Mouse (Mus musculus) forebrain, embryonic 14.5 days (tissue): ENCODE data around the gene Gm29735. TPM values are rescaled to one million over a fixed set of nuclear protein-coding genes. Genes with fewer than 3 reads are reported as not detected.
"Not testable (repeated sequence)": the region's sequence is repeated elsewhere in the genome, so short reads cannot be mapped to it uniquely, and the experiment has no call there.

ENCODE experiments used
- ATAC-seq: fragments of 200-750 bp; cut with Nextera tagmentation; 2 replicates; pipeline ENCODE4 v1.8.0; 2017; ENCODE audit warnings: mild to moderate bottlenecking, moderate library complexity
- DNase-seq: peaks from one replicate; pipeline ENCODE4 v3.0.0-alpha.2; 2015; ENCODE audit warnings: low spot score
- H3K27ac ChIP-seq: fragments of 300-500 bp; sonication (generic); 2 replicates; pipeline ENCODE4 v1.5.1; 2014; ENCODE audit warnings: low read depth, mild to moderate bottlenecking, control low read depth, low read length, moderate library complexity
- H3K27me3 ChIP-seq: fragments of 300-500 bp; sonication (generic); replicated peaks from 2 replicates; pipeline ENCODE4 v1.6.1; 2014; ENCODE audit warnings: low read length, control low read depth, mixed read lengths; ENCODE audit not compliant: control insufficient read depth, insufficient read depth
- H3K36me3 ChIP-seq: fragments of 300-500 bp; sonication (generic); 2 replicates; pipeline ENCODE4 v1.6.1; 2014; ENCODE audit warnings: low read length, control low read depth; ENCODE audit not compliant: control insufficient read depth, insufficient read depth
- H3K4me1 ChIP-seq: fragments of 300-500 bp; sonication (generic); 2 replicates; pipeline ENCODE4 v1.6.1; 2014; ENCODE audit warnings: antibody characterized with exemption, low read length, control low read depth; ENCODE audit not compliant: control insufficient read depth, insufficient read depth
- H3K4me2 ChIP-seq: fragments of 300-500 bp; sonication (generic); 2 replicates; pipeline ENCODE4 v1.6.1; 2014; ENCODE audit warnings: mild to moderate bottlenecking, control low read depth, low read length
- H3K4me3 ChIP-seq: fragments of 300-500 bp; sonication (generic); 2 replicates; pipeline ENCODE4 v1.5.1; 2014; ENCODE audit warnings: low read depth, low read length, control low read depth
- H3K9ac ChIP-seq: fragments of 300-500 bp; sonication (generic); 2 replicates; pipeline ENCODE4 v1.6.1; 2014; ENCODE audit warnings: mild to moderate bottlenecking, low read length, control low read depth, moderate library complexity
- H3K9me3 ChIP-seq: fragments of 300-500 bp; sonication (generic); replicated peaks from 2 replicates; pipeline ENCODE4 v1.6.1; 2016; ENCODE audit warnings: low read length, control low read depth, mixed read lengths; ENCODE audit not compliant: control insufficient read depth
- WGBS: fragments of 180-500 bp; shearing (Covaris S2); extraction: QIAGEN DNeasy Blood & Tissue Kit; methylation state at CpG from one replicate; pipeline ENCODE4 v1.1.7; 2014; 5-methylcytosine and 5-hydroxymethylcytosine counted together
- polyA plus RNA-seq: library from polyadenylated mRNA; unstranded; fragments of >200 nt; fragmentation: Nextera tagmentation; extraction: Ambion mirVana; gene quantifications from 2 replicates; pipeline ENCODE4 v1.2.1, GENCODE M21; 2014

The Gm29735 gene
- not detected in 2 replicates for polyA plus RNA-seq

DNA sequence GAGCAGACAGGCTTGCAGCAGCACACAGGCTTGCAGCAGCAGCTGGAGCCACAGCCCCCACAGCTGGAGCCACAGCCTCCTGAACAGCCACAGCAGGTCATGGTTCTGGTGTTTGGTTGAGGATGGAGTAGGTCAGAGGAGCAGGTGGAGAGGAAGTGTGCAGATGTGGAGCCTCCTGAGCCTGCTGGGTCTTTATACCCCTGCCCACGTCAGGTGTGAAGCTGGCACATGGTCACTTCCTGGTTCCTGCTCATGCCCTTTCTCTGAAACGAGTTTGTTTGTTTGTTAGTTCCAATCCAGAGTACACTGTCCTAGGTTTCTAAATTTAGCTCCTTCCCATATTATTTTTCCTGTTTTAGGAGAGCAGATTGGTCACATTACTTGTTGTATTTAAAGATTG lies at the start of gene Gm29735:
TSS of gene Gm29735 (minus strand) at position 101 of the 400 bp plus-strand sequence.
- not testable (repeated sequence) for H3K36me3 ChIP-seq, H3K9ac ChIP-seq, ATAC-seq, H3K27ac ChIP-seq, H3K27me3 ChIP-seq, H3K4me3 ChIP-seq, H3K4me2 ChIP-seq, H3K4me1 ChIP-seq, DNase-seq, H3K9me3 ChIP-seq
- WGBS, result 52% methylated on average over 2 of the region's 2 CpGs

DNA sequence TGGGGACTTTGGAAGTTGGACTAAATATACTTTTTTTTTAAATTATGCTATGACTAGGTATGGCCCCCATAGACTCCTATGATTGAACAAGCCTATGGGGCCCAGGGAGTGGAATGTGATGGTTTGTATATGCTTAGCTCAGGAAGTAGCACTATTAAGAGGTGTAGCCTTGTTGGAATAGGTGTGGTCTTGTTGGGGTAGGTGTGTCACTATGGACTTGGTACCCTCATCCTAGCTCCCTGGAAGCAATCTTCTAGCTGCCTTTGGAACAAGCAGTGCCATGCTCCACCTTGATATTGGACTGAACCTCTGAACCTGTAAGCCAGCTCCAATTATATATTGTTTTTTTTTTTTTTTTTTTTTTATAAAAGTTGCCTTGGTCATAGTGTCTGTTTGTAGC lies 48.6 kb upstream of the Gm29735 start:
- H3K4me3 ChIP-seq, result no peak overlapping the region
- H3K27me3 ChIP-seq, result no peaks in the 10 kb centered on the region
- H3K9ac ChIP-seq, result no peak overlapping the region
- no peak overlapping the region for H3K4me2 ChIP-seq
- H3K27ac ChIP-seq, result no peak overlapping the region
- ATAC-seq, result no peak
- H3K4me1 ChIP-seq, result no peaks in the 10 kb centered on the region
- H3K36me3 ChIP-seq, result no peaks in the 10 kb centered on the region
- H3K9me3 ChIP-seq, result no peaks in the 10 kb centered on the region
- DNase-seq, result no peak

DNA sequence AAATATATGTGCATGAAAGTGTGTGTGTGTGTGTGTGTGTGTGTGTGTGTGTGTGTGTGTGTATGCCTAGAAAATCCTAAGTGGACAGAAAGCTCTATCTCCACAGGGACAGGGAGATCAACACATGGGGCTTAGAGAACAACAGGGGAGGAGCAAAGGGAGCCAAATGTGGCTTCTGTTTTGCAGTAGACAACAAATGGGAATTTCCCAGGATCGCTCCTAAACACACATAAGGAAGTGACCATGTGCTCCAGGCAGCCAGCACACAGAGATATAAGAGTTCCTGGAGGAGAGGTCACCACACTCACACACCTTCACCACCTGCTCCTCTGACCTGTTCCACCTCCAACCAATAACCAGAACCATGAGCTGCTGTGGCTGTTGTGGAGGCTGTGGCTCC lies 44.2 kb upstream of the Gm29735 start, which contains the start of gene Krtap5-3:
TSS of gene Krtap5-3 (plus strand) at position 301 of the 400 bp plus-strand sequence.
- ATAC-seq (no peak), DNase-seq (no peak)
- H3K27ac ChIP-seq, result no peak within 1 kb of the TSS
- H3K9ac ChIP-seq, result no peak within 1 kb of the TSS
- no peak within 1 kb of the TSS for H3K4me2 ChIP-seq
- no peaks in the 10 kb centered on the region for H3K9me3 ChIP-seq
- H3K36me3 ChIP-seq, result no peaks in the 10 kb centered on the region
- no peaks in the 10 kb centered on the region for H3K4me1 ChIP-seq
- H3K27me3 ChIP-seq, result no peaks in the 10 kb centered on the region
- no peak within 1 kb of the TSS for H3K4me3 ChIP-seq
- WGBS, result 86% methylated on average over 1 of the region's 1 CpGs

DNA sequence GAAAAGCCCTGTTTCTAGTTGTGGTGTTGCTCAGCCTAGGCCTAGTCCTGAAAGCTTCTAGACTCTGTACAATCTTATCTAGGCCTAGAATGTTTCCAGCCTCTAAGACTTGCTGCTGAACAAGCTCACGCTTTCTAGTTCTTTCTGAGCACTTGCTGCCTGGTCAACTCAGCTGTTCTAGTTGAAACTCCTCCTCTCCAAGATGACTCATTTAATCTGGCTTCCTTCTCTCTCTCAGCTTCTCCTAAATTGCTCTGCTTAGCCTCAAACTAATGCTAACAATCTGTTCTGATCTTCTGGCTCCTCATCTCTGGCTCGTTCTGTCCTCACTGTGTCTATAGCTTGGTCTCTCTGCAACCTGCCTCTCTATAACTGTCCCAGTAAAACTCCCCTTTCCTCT lies 41.8 kb upstream of the Gm29735 start:
- Histone ChIP-seq H3K27me3 (no peaks in the 10 kb centered on the region), H3K4me1 (no peaks in the 10 kb centered on the region), H3K27ac (no peak overlapping the region), H3K36me3 (no peaks in the 10 kb centered on the region), H3K4me2 (no peak overlapping the region), H3K9ac (no peak overlapping the region), H3K4me3 (no peak overlapping the region), H3K9me3 (no peaks in the 10 kb centered on the region)
- ATAC-seq, result no peak
- WGBS, result 90% methylated on average over 2 of the region's 2 CpGs
- no peak for DNase-seq

DNA sequence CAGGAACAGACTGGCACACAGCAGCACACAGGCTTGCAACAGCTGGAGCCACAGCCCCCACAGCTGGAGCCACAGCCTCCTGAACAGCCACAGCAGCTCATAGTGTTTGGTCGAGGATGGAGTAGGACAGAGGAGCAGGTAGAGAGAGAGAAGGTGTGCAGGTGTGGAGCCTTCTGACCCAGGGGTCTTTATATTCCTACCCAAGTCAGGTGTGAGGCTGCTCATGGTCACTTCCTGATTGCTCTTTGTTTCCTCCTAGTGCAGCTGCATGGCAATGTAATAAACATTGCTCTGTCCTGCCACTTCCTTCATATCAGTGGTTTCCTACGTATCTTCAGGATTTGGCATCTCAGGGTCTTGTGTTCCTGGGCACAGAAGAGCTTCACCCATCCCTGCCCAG lies 33.4 kb upstream of the Gm29735 start, which contains the start of gene Gm10153:
TSS of gene Gm10153 (minus strand) at position 101 of the 400 bp plus-strand sequence.
- Histone ChIP-seq H3K27me3 (no peaks in the 10 kb centered on the region), H3K36me3 (no peaks in the 10 kb centered on the region), H3K4me3 (no peak within 1 kb of the TSS), H3K4me2 (no peak within 1 kb of the TSS), H3K9me3 (no peaks in the 10 kb centered on the region), H3K27ac (no peak within 1 kb of the TSS), H3K4me1 (no peaks in the 10 kb centered on the region), H3K9ac (no peak within 1 kb of the TSS)
- DNase-seq (no peak), ATAC-seq (no peak)
- 44% methylated on average over 2 of the region's 2 CpGs for WGBS

DNA sequence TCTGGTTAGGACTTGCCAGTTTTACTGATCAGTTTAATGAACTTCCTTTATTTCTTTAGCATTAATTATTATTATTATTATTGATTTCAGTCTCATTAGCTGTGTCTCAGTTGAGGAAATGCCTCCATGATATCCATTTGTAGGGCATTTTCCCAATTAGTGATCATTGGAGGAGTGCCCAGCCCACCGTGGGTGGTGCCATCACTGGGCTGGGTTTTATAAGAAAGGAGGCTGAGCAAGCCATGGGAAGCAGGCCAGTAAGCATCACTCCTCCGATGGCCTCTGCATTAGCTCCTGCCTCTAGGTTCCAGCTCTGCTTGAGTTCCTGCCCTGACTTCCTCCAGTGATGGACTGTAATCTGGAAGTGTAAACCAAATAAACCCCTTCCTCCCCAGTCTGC lies 31.2 kb upstream of the Gm29735 start:
- ATAC-seq (no peak), DNase-seq (peak; percentile 28)
- no peak overlapping the region for H3K4me2 ChIP-seq
- H3K4me1 ChIP-seq, result no peaks in the 10 kb centered on the region
- no peaks in the 10 kb centered on the region for H3K27me3 ChIP-seq
- no peak overlapping the region for H3K27ac ChIP-seq
- WGBS, result 24% methylated on average over 2 of the region's 2 CpGs
- H3K9me3 ChIP-seq, result no peaks in the 10 kb centered on the region
- no peak overlapping the region for H3K9ac ChIP-seq
- no peaks in the 10 kb centered on the region for H3K36me3 ChIP-seq
- H3K4me3 ChIP-seq, result no peak overlapping the region

DNA sequence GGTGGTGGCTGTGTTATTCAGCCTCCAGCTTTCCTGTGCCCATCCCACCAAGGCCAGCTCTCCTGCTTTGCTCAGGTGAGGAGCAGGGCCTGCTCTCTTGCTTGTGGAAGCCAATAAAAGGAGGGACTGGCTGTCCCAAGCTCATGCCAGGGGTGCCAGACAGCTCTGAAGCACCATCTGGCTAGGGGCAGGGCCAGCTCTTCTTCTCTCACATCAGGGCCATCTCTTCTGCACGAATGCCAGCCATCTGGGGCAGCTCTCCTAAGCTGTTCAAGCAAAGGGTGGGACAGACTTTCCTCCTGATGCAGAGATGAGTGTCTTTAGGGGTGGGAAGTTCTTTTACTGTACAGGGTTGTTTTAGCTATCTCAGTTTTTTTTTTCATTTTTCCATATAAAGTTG lies 24.1 kb upstream of the Gm29735 start:
- Histone ChIP-seq H3K4me2 (no peak overlapping the region), H3K4me3 (no peak overlapping the region), H3K9me3 (no peaks in the 10 kb centered on the region), H3K27me3 (no peaks in the 10 kb centered on the region), H3K36me3 (no peaks in the 10 kb centered on the region), H3K9ac (no peak overlapping the region), H3K27ac (no peak overlapping the region), H3K4me1 (no peaks in the 10 kb centered on the region)
- DNase-seq (no peak), ATAC-seq (no peak)
- 75% methylated on average over 1 of the region's 1 CpGs for whole genome bisulfite sequencing

DNA sequence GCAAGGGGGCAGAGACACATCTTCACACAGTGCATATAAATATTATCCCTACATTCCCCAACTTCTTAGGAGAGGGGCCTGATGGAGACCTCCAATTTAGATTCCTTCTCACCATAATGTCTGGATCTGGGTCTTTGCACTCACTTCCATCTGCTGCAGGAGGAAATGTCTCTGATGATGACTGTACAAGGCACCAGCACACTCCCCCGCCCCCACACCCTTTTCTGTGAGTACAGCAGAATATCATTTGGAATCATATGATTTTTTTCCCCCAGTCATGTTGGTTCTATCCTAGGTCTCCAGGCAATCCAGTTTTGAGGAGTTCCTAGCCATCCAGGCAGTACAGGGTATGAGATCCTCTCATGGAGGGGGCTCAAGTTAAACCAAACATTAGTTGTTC lies 21.8 kb upstream of the Gm29735 start:
- WGBS, result 87% methylated on average over 1 of the region's 1 CpGs

DNA sequence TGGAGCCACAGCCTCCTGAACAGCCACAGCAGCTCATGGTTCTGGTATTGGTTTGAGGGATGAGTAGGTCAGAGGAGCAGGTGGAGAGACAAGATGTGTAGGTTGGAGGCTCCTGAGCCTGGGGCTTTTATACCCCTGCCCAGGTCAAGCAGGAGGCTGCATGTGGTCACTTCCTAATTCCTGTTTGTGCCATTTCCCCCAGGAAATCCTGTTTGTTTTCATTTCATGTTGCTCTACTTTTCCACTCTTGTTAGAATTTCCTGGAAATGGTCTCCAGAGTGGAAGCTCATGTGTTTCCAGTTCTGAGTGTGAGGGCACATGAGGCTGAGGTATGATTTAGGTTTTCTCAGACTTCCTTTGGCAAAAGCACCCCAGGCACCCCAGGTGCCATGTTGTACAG lies 19.0 kb upstream of the Gm29735 start, which contains the start of gene Krtap5-2:
TSS of gene Krtap5-2 (minus strand) at position 101 of the 400 bp plus-strand sequence.
- not testable (repeated sequence) for H3K27me3 ChIP-seq, H3K9me3 ChIP-seq, H3K4me2 ChIP-seq, DNase-seq, H3K27ac ChIP-seq, H3K9ac ChIP-seq, H3K4me1 ChIP-seq, H3K4me3 ChIP-seq, H3K36me3 ChIP-seq, ATAC-seq

More for the DNA sequence above, 21.8 kb upstream of the Gm29735 start:
- H3K27ac ChIP-seq, result no peak overlapping the region
- H3K4me3 ChIP-seq, result no peak overlapping the region
- DNase-seq (no peak), ATAC-seq (no peak)
- H3K9ac ChIP-seq, result no peak overlapping the region
- no peak overlapping the region for H3K4me2 ChIP-seq
- no peaks in the 10 kb centered on the region for H3K4me1 ChIP-seq
- no peaks in the 10 kb centered on the region for H3K36me3 ChIP-seq
- H3K27me3 ChIP-seq, result no peaks in the 10 kb centered on the region
- no peaks in the 10 kb centered on the region for H3K9me3 ChIP-seq
